Mouse (Mus musculus): ENCODE data around the gene Ocln. TPM values are rescaled to one million over a fixed set of nuclear protein-coding genes. Genes with fewer than 3 reads are reported as not detected.
"Not testable (repeated sequence)": the region's sequence is repeated elsewhere in the genome, so short reads cannot be mapped to it uniquely, and the experiment has no call there.

Gene Ocln
- polyA plus RNA-seq, 1 experiment, result not detected

DNA sequence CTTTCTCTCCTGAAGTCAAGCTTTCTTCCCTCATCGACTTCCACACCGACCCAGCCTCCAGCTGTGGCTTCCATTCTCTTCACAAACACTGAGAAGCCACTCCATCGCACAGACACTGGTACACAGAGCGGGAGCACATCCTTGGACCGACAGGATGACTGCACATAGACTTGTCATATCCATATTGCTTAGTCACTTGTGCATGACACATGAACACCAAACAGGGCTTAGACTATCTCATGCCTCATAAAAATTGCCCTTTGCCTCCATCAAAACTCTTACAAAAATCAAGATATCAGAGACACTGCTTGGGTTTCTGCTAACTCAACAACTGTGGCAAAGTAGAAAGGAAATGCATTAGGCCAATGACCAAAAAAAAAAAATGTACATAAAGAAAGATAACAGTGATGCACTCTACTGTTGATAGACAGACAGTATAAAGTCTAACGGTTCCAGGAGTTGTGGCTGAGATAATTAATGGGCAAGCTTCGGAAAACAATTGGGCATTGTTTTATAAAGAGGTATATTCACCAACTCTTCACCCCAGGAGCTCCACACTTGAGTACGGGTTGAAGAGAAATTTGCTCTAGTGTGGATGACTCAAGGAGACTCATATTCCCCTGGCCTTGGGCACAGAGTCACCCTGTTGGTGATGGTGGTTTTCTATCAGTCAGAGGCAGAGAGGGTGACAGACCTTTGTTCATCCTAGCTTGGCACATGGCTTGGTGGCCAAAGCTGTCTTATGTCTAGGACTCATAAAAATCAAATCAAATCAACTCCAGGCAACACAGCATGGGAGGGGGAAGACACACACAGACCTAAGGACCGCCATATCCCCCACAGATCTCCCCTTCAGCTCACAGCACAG is 30.6 kb downstream of the Ocln start:
- Histone ChIP-seq H3K4me1 (ENCODE audit: control insufficient read depth, insufficient read depth, low read length) (no peaks in the 10 kb centered on the region), H3K4me3 (ENCODE audit: insufficient read depth, low read length) (no peak overlapping the region), H3K27ac (ENCODE audit: insufficient read depth, low read length) (no peak overlapping the region)
- TF ChIP-seq CTCF (IDR thresholded peaks at IDR 0.05; ENCODE audit: borderline replicate concordance, insufficient read depth, low read length) (no peak), POLR2A (IDR thresholded peaks at IDR 0.05; ENCODE audit: low read depth, low read length) (no peak)

DNA sequence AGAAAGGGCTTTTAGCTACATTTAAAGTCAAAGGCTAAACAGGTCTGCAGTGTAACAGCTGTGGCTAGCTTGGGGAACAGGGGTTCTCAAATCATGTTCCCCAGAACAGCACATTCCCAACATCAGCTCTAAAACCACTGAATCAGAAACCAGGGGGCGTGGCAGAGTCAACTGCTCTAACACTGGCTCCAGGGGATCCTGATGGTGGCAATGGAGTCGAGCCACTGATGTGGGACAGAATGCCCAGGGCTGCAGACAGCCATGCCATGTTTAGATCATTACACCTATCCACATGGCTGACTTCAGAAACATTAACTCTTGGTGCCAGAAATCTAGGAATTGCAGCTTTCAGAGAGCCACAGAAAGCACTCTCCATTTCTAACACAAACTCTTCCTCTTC is 33.4 kb downstream of the Ocln start:
- Histone ChIP-seq H3K27ac (ENCODE audit: insufficient read depth, low read length) (no peak overlapping the region), H3K4me3 (ENCODE audit: insufficient read depth, low read length) (no peak overlapping the region), H3K4me1 (ENCODE audit: control insufficient read depth, insufficient read depth, low read length) (no peaks in the 10 kb centered on the region)
- no peak for TF ChIP-seq POLR2A (IDR thresholded peaks at IDR 0.05; ENCODE audit: low read depth, low read length)
- TF ChIP-seq CTCF (IDR thresholded peaks at IDR 0.05; ENCODE audit: borderline replicate concordance, insufficient read depth, low read length), result no peak

DNA sequence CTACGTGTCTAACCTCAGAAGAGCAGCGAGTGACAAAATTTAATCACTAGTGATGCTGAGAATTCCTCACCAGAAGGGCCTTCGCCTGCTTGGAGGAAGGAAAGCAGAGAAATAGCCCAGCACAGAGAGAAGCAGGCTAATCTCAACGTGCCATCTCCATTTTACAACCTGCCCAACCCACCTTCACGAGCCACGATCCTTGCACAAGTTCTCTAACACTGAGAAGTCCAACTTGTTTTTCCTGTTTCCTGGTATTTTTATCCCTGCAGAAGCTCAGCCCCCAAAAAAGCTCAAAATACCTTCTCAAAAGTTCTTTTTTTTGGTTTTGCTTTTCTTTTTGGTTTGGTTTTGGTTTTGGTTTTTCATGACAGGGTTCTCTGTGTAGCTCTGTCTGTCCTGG is 34.3 kb downstream of the Ocln start:
- H3K27ac ChIP-seq (ENCODE audit: insufficient read depth, low read length), result no peak overlapping the region
- H3K4me3 ChIP-seq (ENCODE audit: insufficient read depth, low read length), result no peak overlapping the region
- H3K4me1 ChIP-seq (ENCODE audit: control insufficient read depth, insufficient read depth, low read length), result no peaks in the 10 kb centered on the region
- no peak for TF ChIP-seq CTCF (IDR thresholded peaks at IDR 0.05; ENCODE audit: borderline replicate concordance, insufficient read depth, low read length)
- no peak for TF ChIP-seq POLR2A (IDR thresholded peaks at IDR 0.05; ENCODE audit: low read depth, low read length)

DNA sequence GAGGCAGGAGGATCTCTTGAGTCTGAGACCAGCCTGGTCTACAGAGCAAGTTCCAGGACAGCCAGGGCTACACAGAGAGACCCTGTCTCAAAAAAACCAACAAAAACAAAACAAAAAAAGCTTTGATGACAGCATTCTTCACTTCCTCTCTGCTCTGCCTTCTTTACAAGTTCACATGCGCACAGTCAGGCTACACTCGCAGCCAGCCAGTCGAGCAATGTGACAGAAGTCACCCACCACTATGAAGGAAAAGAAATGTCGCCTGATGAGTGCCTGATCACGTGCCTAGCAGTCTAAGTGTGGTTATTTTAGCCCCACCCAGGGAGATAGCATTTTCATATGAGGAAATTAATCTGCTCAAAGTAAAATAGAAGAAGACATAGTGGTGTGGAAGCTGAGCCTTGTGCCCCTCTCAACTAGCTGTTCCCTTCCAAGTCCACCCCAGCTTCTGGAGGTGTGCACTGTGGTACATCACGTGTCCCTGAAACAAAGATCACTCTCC is 34.8 kb downstream of the Ocln start:
- Histone ChIP-seq H3K27ac (ENCODE audit: insufficient read depth, low read length) (no peak overlapping the region), H3K4me1 (ENCODE audit: control insufficient read depth, insufficient read depth, low read length) (no peaks in the 10 kb centered on the region), H3K4me3 (ENCODE audit: insufficient read depth, low read length) (no peak overlapping the region)
- no peak for TF ChIP-seq CTCF (IDR thresholded peaks at IDR 0.05; ENCODE audit: borderline replicate concordance, insufficient read depth, low read length)
- no peak for TF ChIP-seq POLR2A (IDR thresholded peaks at IDR 0.05; ENCODE audit: low read depth, low read length)

DNA sequence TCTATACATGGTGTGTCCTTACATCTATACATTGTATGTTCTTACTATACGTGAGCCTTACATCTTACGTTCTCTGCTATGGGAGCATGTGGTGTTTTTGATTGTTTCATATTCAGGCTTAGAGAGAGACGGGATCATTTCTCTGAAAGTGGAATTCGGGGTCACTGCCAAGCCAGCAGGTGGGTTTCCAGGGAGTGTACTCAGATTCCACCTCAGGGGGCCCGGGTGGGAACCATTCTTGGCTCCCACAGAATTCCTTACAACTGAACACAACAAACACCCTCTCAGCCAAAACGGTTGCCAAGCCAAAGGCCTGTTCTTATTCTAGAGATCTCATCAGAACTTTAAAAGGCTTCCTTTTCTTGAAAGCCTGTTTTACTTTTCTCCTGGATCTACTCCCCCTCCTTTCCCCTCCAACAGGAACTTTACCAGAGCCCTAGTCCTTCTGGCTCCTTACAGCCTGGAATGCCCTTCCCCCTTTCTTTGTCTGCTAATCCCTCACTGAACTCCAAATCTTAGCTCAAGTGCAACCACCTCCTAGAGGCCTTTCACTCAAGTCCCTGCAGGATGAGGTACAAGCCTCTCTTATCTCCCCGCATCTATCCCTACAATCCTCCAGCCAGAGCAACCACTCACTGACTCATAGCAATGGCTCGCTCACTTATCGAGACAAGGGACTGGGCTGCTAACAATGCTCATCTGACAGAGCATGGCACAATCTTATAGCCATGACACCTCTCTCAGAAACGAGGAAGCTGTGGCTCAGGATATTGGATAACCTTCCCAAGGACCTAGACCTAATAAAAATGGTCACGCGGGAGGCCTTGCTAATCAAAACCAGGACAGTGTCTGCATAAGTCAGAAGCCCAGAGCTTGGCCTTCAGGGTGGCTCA is 36.1 kb downstream of the Ocln start:
- Histone ChIP-seq H3K4me3 (ENCODE audit: insufficient read depth, low read length) (no peak overlapping the region), H3K4me1 (ENCODE audit: control insufficient read depth, insufficient read depth, low read length) (no peaks in the 10 kb centered on the region), H3K27ac (ENCODE audit: insufficient read depth, low read length) (no peak overlapping the region)
- no peak for TF ChIP-seq POLR2A (IDR thresholded peaks at IDR 0.05; ENCODE audit: low read depth, low read length)
- no peak for TF ChIP-seq CTCF (IDR thresholded peaks at IDR 0.05; ENCODE audit: borderline replicate concordance, insufficient read depth, low read length)

DNA sequence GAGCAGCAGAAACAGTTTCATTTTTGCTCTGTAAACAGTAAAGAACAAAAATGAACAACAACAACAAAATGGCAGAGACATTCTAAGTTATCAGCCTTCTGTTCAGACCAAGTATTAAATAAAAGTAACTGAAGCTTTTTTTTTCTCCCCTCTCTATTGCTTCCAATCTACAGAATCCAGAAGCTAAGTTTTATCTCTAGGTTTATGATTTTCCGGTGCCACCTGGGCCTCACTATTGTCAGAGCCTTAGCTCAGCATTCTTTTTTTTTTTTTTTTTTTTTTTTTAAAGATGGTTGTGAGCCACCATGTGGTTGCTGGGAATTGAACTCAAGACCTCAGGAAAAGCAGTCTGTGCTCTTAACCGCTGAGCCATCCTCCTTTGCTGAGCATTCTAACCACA is 39.7 kb downstream of the Ocln start:
- Histone ChIP-seq H3K4me3 (ENCODE audit: insufficient read depth, low read length) (no peak overlapping the region), H3K27ac (ENCODE audit: insufficient read depth, low read length) (no peak overlapping the region), H3K4me1 (ENCODE audit: control insufficient read depth, insufficient read depth, low read length) (no peaks in the 10 kb centered on the region)
- no peak for TF ChIP-seq POLR2A (IDR thresholded peaks at IDR 0.05; ENCODE audit: low read depth, low read length)
- TF ChIP-seq CTCF (IDR thresholded peaks at IDR 0.05; ENCODE audit: borderline replicate concordance, insufficient read depth, low read length), result no peak

DNA sequence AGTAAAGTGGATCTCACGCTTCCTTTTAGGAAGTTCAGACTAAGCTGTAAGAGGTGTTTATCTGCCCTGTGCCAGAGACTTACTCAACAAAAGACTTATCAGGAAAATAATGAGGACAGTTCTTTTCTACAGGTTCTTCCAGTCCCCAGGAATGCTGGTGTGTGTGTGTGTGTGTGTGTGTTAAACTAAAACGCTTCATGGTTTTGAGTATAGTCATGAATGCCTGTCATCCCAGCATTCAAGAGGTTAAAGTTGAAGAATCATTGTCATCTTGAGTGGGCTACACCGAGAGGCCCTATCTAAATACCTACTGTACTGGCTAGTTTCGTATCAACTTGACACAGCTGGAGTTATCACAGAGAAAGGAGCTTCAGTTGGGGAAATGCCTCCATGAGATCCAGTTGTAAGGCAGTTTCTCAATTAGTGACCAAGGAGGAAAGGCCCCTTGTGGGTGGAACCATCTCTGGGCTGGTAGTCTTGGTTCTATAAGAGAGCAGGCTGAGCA is 40.6 kb downstream of the Ocln start:
- Histone ChIP-seq H3K27ac (ENCODE audit: insufficient read depth, low read length) (no peak overlapping the region), H3K4me1 (ENCODE audit: control insufficient read depth, insufficient read depth, low read length) (no peaks in the 10 kb centered on the region), H3K4me3 (ENCODE audit: insufficient read depth, low read length) (no peak overlapping the region)
- TF ChIP-seq POLR2A (IDR thresholded peaks at IDR 0.05; ENCODE audit: low read depth, low read length), result no peak
- TF ChIP-seq CTCF (IDR thresholded peaks at IDR 0.05; ENCODE audit: borderline replicate concordance, insufficient read depth, low read length), result no peak

DNA sequence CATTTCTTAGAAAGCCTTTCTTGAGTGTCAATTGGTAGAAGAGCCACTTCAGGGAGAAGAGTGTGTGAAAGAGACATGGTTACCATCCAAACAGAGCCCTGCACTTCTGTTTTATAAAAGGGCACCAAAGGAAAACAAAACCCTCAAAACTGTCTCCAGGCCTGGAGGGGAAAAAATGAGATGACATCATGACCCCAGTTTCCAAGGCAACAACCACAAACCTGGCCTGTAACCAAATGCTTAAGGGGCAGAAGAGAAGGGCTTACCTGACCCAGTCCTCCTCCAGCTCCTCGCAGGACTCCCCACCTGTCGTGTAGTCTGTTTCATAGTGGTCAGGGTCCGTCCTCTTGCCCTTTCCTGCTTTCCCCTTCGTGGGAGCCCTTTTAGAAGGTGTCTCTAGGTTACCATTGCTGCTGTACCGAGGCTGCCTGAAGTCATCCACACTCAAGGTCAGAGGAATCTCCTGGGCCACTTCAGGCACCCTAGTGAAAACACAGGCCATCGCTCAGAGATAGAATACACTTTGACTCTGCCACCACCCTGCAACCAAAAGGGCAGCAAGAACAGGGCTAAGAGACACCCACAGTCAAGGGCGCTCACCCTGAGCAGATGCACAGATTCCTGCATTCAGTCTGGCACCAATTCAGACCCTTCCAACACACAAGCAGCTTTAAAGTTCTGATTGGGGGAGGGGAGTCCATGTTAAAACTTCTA is 41.2 kb downstream of the Ocln start:
- H3K27ac ChIP-seq (ENCODE audit: insufficient read depth, low read length), result no peak overlapping the region
- TF ChIP-seq CTCF (IDR thresholded peaks at IDR 0.05; ENCODE audit: borderline replicate concordance, insufficient read depth, low read length) (no peak), POLR2A (IDR thresholded peaks at IDR 0.05; ENCODE audit: low read depth, low read length) (no peak)

DNA sequence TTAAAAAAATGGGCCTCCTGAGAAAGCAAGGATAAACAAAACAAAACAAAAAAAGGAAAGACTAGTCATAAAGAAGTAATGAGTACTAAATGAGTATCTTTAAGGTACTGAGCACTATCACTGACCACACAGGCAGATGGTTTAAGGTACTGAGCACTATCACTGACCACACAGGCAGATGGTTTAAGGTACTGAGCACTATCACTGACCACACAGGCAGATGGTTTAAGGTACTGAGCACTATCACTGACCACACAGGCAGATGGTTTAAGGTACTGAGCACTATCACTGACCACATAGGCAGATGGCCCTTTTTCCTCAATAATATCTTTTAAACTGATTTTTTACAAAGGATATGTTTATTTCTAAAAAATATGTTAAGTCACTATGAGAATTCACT is 52.9 kb downstream of the Ocln start:
- H3K4me3 ChIP-seq (ENCODE audit: insufficient read depth, low read length); H3K27ac ChIP-seq (ENCODE audit: insufficient read depth, low read length): not testable (repeated sequence)

More for the DNA sequence above, 41.2 kb downstream of the Ocln start:
- no peak overlapping the region for H3K4me3 ChIP-seq (ENCODE audit: insufficient read depth, low read length)
- no peaks in the 10 kb centered on the region for H3K4me1 ChIP-seq (ENCODE audit: control insufficient read depth, insufficient read depth, low read length)

More for the DNA sequence above, 52.9 kb downstream of the Ocln start:
- H3K4me1 ChIP-seq (ENCODE audit: control insufficient read depth, insufficient read depth, low read length), result not testable (repeated sequence)
